20 mouse cellular contexts compared by ENCODE assay signal in the genomic region with DNA sequence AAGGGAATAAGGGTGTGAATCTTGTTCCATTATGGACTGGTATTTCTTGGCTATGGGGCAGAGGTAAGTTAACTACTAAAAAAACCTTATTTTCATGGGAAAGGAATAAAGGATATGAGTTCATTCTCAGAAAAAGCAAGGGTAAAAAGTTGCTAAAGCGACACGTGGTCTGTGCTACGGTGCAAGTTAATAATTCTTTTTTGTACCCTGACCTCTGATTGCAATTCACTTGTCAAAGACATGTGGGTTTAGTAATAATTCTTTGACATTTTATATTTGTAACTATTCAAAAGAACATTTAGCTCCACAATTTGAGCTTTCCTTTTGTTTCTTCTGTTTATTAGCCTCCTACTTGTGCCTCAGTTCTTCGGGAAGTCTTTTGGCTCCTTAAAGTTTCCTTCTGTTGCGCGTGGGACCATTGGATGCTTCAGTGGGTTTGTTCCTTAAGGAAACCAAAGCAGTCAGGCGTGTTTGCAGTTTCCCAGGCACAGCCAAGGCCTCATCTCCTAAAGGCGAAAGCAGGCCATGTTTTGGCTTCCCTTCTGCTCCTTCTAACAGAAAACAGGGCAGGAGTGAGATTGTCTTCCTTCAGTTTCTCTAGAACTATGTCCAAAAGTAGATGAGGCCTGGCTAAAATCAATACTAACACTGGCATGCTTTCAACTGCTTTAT. TPM values are rescaled to one million over a fixed set of nuclear protein-coding genes. Genes with fewer than 3 reads are reported as not detected.
DNase-seq lines count a peak whose midpoint lies in the region; ATAC-seq and TF ChIP-seq lines count a peak whose summit lies in the region.
"Had no signal": no experiment of that assay in that cellular context is flagged by ENCODE, and none has a peak within 500 bp of the region (broad histone marks: within the 10 kb centered on the region; RNA-seq: fewer than 3 reads in every experiment).

No protein-coding gene starts in this region.

- no peak overlapping the region for H3K4me3 ChIP-seq in MEL (ENCODE audit: control insufficient read depth in 1 of 2, insufficient read depth in 1 of 2, low read depth in 2 of 2, low read length in 2 of 2)
- H3K4me3 ChIP-seq in kidney, embryonic 15.5 days (replicated peaks), result no peak overlapping the region
- H3K4me3 ChIP-seq: embryonic facial prominence, embryonic 13.5 days; forebrain, embryonic 12.5 days; gastrocnemius, adult 2 months; heart, embryonic 13.5 days; hindbrain, embryonic 12.5 days had no signal

- no peaks in the 10 kb centered on the region for H3K9me3 ChIP-seq in MEL (replicated peaks; ENCODE audit: insufficient read depth, low read length)
- H3K9me3 ChIP-seq in kidney, embryonic 15.5 days (replicated peaks), result no peaks in the 10 kb centered on the region
- H3K9me3 ChIP-seq: embryonic facial prominence, embryonic 13.5 days; forebrain, embryonic 12.5 days; heart, embryonic 13.5 days; hindbrain, embryonic 12.5 days had no signal

- TF ChIP-seq RAD21 in MEL (IDR thresholded peaks at IDR 0.05; ENCODE audit: low read depth, low read length), result no peak

- H3K4me1 ChIP-seq in MEL (ENCODE audit: control insufficient read depth in 1 of 2, insufficient read depth in 2 of 2, low read length in 2 of 2), result peaks cover 9 to 19% of the 10 kb centered on the region in 2 experiments; a peak in 3 of 4 replicates
- 0 out of 2 replicates have a peak, but pooled peaks cover 4% of the 10 kb centered on the region for H3K4me1 ChIP-seq in kidney, embryonic 15.5 days
- H3K4me1 ChIP-seq: embryonic facial prominence, embryonic 13.5 days; forebrain, embryonic 12.5 days; hindbrain, embryonic 12.5 days had no signal

- H3K9ac ChIP-seq in MEL (ENCODE audit: control insufficient read depth, low read depth, low read length, poor library complexity, severe bottlenecking), result no peak overlapping the region
- no peak overlapping the region for H3K9ac ChIP-seq in kidney, embryonic 15.5 days
- H3K9ac ChIP-seq: embryonic facial prominence, embryonic 13.5 days; forebrain, embryonic 12.5 days; forebrain, postnatal 0 days; heart, embryonic 13.5 days; hindbrain, embryonic 12.5 days had no signal

- TF ChIP-seq EP300 in MEL (IDR thresholded peaks at IDR 0.05; ENCODE audit: low read depth in 1 of 2, low read length in 2 of 2), result no peak

- no peaks in the 10 kb centered on the region for H3K27me3 ChIP-seq in MEL (ENCODE audit: control insufficient read depth in 1 of 2, insufficient read depth in 2 of 2, low read length in 2 of 2)
- H3K27me3 ChIP-seq in kidney, embryonic 15.5 days, result no peaks in the 10 kb centered on the region
- H3K27me3 ChIP-seq: embryonic facial prominence, embryonic 13.5 days; forebrain, embryonic 12.5 days; heart, embryonic 13.5 days; hindbrain, embryonic 12.5 days had no signal

- H3K27ac ChIP-seq in MEL (ENCODE audit: control insufficient read depth, low read depth, low read length), result no peak overlapping the region
- peak overlapping the region; percentile 58 for H3K27ac ChIP-seq in kidney, embryonic 15.5 days
- H3K27ac ChIP-seq: embryonic facial prominence, embryonic 13.5 days; forebrain, embryonic 12.5 days; gastrocnemius, adult 2 months; heart, embryonic 13.5 days; hindbrain, embryonic 12.5 days had no signal

- no peak for DNase-seq in MEL (ENCODE audit: low read depth, low spot score)
- DNase-seq in kidney, adult 18-20 months, result peak; percentile 49
- peak; percentile 57 for DNase-seq in kidney, postnatal 14 days
- no peak for DNase-seq in cerebellum, postnatal 14 days
- DNase-seq in urinary bladder, postnatal 36 days (ENCODE audit: low spot score in 2 of 2), result no peak
- no peak for DNase-seq in right cerebral cortex, adult 18-20 months
- no peak for DNase-seq in right cerebral cortex, adult 2 months (ENCODE audit: low spot score in 2 of 2)
- DNase-seq: adrenal gland, adult 8-10 months; adrenal gland, postnatal 36 days; cerebellum, adult 8-10 months; cerebellum, postnatal 25 days; forebrain, postnatal 0 days; gastrocnemius, adult 2 months; gastrocnemius, postnatal 25 days; heart, postnatal 4 days had no signal

- peaks cover 0 to 25% of the 10 kb centered on the region in 2 experiments; a peak in 2 of 4 replicates for H3K36me3 ChIP-seq in MEL (ENCODE audit: control insufficient read depth in 1 of 2, insufficient read depth in 2 of 2, low read length in 2 of 2)
- H3K36me3 ChIP-seq in kidney, embryonic 15.5 days, result no peaks in the 10 kb centered on the region; the same call in 1 of the 2 replicates
- H3K36me3 ChIP-seq: embryonic facial prominence, embryonic 13.5 days; forebrain, embryonic 12.5 days; hindbrain, embryonic 12.5 days had no signal

- H3K79me2 ChIP-seq in MEL (ENCODE audit: control insufficient read depth, insufficient read depth, low read length, poor library complexity), result no peaks in the 10 kb centered on the region

- no peak for TF ChIP-seq CTCF in MEL (IDR thresholded peaks at IDR 0.05 in 2 of 3, conservative IDR thresholded peaks at IDR 0.05 in 1 of 3; ENCODE audit: control insufficient read depth in 1 of 3, insufficient read depth in 1 of 3, low read depth in 2 of 3, low read length in 3 of 3, poor library complexity in 1 of 3, severe bottlenecking in 1 of 3)

- ATAC-seq in kidney, embryonic 15.5 days (replicated peaks; ENCODE audit: low FRiP score), result peak; percentile 66; the same call in 1 of the 2 replicates
- ATAC-seq: forebrain, postnatal 0 days had no signal

- WGBS in kidney, embryonic 15.5 days, result 67% methylated on average over 8 of the region's 8 CpGs

- no peak overlapping the region for H3K4me2 ChIP-seq in kidney, embryonic 15.5 days
- H3K4me2 ChIP-seq: embryonic facial prominence, embryonic 13.5 days; forebrain, embryonic 12.5 days; heart, embryonic 13.5 days; hindbrain, embryonic 12.5 days had no signal

- TF ChIP-seq POLR2A in MEL (IDR thresholded peaks at IDR 0.05; ENCODE audit: control insufficient read depth in 1 of 2, insufficient read depth in 1 of 2, low read depth in 1 of 2, low read length in 2 of 2, poor library complexity in 1 of 2), result no peak

TF ChIP-seq in MEL, 35 proteins besides CTCF, POLR2A, EP300 and RAD21:
- TF ChIP-seq ZNF384 (IDR thresholded peaks at IDR 0.05; ENCODE audit: low read depth, low read length), result peak; percentile 6; the same call in 1 of the 2 replicates
- TF ChIP-seq MAFK (IDR thresholded peaks at IDR 0.05; ENCODE audit: borderline replicate concordance, low read depth, low read length), result no peak
- no peak for TF ChIP-seq ZMIZ1 (IDR thresholded peaks at IDR 0.05; ENCODE audit: low read depth, low read length)
- no peak for TF ChIP-seq NRF1 (IDR thresholded peaks at IDR 0.05; ENCODE audit: insufficient read depth, low read depth, low read length, poor library complexity, severe bottlenecking)
- no peak for TF ChIP-seq USF2 (IDR thresholded peaks at IDR 0.05; ENCODE audit: borderline replicate concordance in 1 of 2, insufficient read depth in 1 of 2, low read depth in 1 of 2, low read length in 2 of 2)
- TF ChIP-seq MAZ (IDR thresholded peaks at IDR 0.05; ENCODE audit: low read depth, low read length), result no peak

RNA-seq across cellular contexts. Expression of gene Slc30a9, which starts 5.7 kb away (rescaled TPM):
- total RNA-seq in MEL (2012; rRNA removed), result 18.9 and 20.2 TPM in 2 replicates
- 100 to 1,000 TPM in 1 of 2 experiments, 10 to 100 TPM in 1; 37.6 to 284 TPM for polyA plus RNA-seq in MEL (2012; ENCODE audit: insufficient read depth in 1 of 2, insufficient read length in 2 of 2, low read depth in 1 of 2, low replicate concordance in 2 of 2, missing spikeins in 1 of 2)
- polyA plus RNA-seq in kidney, embryonic 15.5 days (2015; fragmentation: Nextera tagmentation; extraction: Ambion mirVana), result 105 and 109 TPM in 2 replicates

RNA-seq across cellular contexts. Expression of gene Tmem33, which starts 40.7 kb away (rescaled TPM):
- 71.1 and 79.3 TPM in 2 replicates for total RNA-seq in MEL (2012; rRNA removed)
- polyA plus RNA-seq in MEL (2012; ENCODE audit: insufficient read depth in 1 of 2, insufficient read length in 2 of 2, low read depth in 1 of 2, low replicate concordance in 2 of 2, missing spikeins in 1 of 2), result 100 to 1,000 TPM in 1 of 2 experiments, 10 to 100 TPM in 1; 89.8 to 312 TPM
- 97.9 and 111 TPM in 2 replicates for polyA plus RNA-seq in kidney, embryonic 15.5 days (2015; fragmentation: Nextera tagmentation; extraction: Ambion mirVana)

Comparison
In these comparisons a context has a peak if more than half of its experiments do, and no peak if none do; other contexts are left out.
1. DNase-seq: peak in kidney, adult 18-20 months (single experiment) and kidney, postnatal 14 days (single experiment); none in MEL (single experiment), cerebellum, postnatal 14 days (0 of 2), urinary bladder, postnatal 36 days (0 of 2), right cerebral cortex, adult 18-20 months (single experiment) and right cerebral cortex, adult 2 months (0 of 2).